Mouse (Mus musculus) megakaryocyte, embryonic 14.5 days (primary cell): ENCODE data around the gene Pyroxd1.

Experiments used
- FLI1 ChIP-seq: IDR thresholded peaks from 2 replicates; pipeline ENCODE4 v1.6.1; 2012; ENCODE audit warnings: low read length, inconsistent platforms, mixed read lengths
- GATA1 ChIP-seq: IDR thresholded peaks from 3 replicates; pipeline ENCODE4 v1.6.1; 2012; ENCODE audit warnings: mixed read lengths, low read length, inconsistent platforms, borderline replicate concordance

DNA sequence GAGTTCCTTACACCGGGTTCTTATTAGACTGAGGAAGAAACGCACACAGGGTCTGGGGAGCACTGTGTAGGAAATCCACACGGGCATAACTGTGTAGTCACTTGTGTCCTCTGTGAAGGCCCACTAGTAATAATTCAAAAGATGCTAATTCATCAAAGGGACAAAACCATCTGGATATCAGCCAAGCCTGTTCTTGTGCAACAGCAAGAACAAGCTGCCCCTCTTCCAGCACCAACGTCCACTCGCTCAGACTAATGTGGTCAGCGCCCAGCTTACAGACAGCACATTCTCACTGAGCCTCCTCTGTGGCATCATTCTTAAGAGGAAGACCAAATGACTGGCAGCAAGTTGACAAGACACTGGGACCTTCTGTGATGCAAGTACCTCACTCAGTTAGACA lies 34.5 kb downstream of the Pyroxd1 start:
- TF ChIP-seq GATA1: no peak
- no peak for TF ChIP-seq FLI1
